Mouse (Mus musculus) embryonic fibroblast, embryonic 13.5 days (primary cell): Measurements from ENCODE around the gene Hsh2d. TPM values are rescaled to one million over a fixed set of nuclear protein-coding genes. Genes with fewer than 3 reads are reported as not detected.

ENCODE experiments used
- H3K27ac ChIP-seq: 2 replicates; pipeline ENCODE4 v1.5.1; 2012; ENCODE audit warnings: low read length, control low read depth, inconsistent platforms; ENCODE audit not compliant: insufficient read depth
- H3K4me1 ChIP-seq: 2 replicates; pipeline ENCODE4 v1.6.1; 2011; ENCODE audit warnings: low read length; ENCODE audit not compliant: control insufficient read depth, insufficient read depth
- H3K4me3 ChIP-seq: 2 replicates; pipeline ENCODE4 v1.5.1; 2011; ENCODE audit warnings: mild to moderate bottlenecking, control low read depth, low read length; ENCODE audit not compliant: insufficient read depth
- CTCF ChIP-seq: IDR thresholded peaks from 2 replicates; pipeline ENCODE4 v1.5.1; 2011; ENCODE audit warnings: mild to moderate bottlenecking, control low read depth, low read length, moderate library complexity, borderline replicate concordance; ENCODE audit not compliant: insufficient read depth
- POLR2A ChIP-seq: IDR thresholded peaks from 2 replicates; pipeline ENCODE4 v1.6.1; 2011; ENCODE audit warnings: low read depth, mild to moderate bottlenecking, control low read depth, low read length, moderate library complexity
- polyA plus RNA-seq: library from polyadenylated mRNA; stranded (reverse); fragments of >200 nt; gene quantifications from 2 replicates; pipeline ENCODE4 v1.2.4, GENCODE M21; 2011; ENCODE audit warnings: low read depth; ENCODE audit not compliant: missing spikeins, insufficient read length

Hsh2d gene
- polyA plus RNA-seq, 1 experiment = not detected

DNA sequence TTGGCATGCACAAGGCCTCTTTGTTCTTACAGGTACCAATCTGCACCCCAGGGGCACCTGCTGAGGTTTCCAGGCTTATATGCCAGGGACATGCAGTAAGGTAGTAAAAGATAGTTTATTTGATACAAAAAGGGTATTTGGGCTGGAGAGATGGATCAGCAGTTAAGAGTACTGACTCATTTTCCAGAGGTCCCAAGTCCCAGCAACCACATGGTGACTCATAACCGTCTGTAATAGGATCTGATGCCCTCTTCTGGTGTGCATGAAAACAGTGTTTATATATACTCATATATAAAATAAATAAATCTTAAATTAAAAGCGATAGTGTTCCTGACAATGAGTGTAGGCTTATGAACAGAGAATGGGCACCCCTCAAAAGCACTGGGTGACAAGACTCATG lies 31.3 kb upstream of the Hsh2d start:
- TF ChIP-seq CTCF = no peak
- TF ChIP-seq POLR2A = no peak
- Histone ChIP-seq H3K4me1 (peaks cover 11% of the 10 kb centered on the region), H3K27ac (peak overlapping the region; percentile 66), H3K4me3 (no peak overlapping the region)

DNA sequence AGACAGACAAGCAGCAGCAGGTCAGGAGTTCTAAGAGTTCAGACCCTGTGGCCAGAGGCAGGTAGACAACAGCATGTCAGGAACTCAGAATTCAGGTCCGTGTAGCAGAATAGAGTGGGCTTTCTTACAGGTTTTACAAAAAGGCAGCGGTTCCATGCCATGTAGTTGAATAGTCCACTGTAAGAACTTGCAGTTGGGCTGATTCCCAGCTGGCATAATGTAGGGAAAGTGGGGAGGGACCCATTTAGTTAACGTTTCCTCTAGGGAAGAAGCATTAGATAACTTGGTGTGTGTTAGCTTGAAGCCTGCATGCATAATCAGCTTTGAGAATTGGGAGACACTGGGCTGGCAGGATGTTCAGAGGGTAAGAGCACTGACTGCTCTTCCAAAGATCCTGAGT lies 30.7 kb upstream of the Hsh2d start:
- TF ChIP-seq CTCF = no peak
- no peak for TF ChIP-seq POLR2A
- peaks cover 11% of the 10 kb centered on the region for H3K4me1 ChIP-seq
- no peak overlapping the region for H3K4me3 ChIP-seq
- H3K27ac ChIP-seq = peak overlapping the region; percentile 63; the same call in 1 of the 2 replicates

DNA sequence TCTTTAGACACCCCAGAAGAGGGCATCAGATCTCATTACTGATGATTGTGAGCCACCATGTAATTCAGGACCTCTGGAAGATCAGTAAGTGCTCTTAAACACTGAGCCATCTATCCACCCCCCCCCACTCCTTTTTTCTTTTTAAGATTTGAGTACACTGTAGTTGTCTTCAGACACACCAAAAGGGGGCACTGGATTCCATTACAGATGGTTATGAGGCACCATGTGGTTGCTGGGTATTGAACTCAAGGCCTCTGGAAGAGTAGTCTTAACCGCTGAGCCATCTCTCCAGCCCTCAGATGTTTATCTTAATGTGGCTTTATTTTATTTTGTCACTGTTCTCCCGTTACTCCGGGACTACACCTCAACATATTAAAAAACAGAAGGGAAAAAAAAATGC lies 29.4 kb upstream of the Hsh2d start:
- no peak overlapping the region for H3K4me3 ChIP-seq
- H3K27ac ChIP-seq = no peak overlapping the region

DNA sequence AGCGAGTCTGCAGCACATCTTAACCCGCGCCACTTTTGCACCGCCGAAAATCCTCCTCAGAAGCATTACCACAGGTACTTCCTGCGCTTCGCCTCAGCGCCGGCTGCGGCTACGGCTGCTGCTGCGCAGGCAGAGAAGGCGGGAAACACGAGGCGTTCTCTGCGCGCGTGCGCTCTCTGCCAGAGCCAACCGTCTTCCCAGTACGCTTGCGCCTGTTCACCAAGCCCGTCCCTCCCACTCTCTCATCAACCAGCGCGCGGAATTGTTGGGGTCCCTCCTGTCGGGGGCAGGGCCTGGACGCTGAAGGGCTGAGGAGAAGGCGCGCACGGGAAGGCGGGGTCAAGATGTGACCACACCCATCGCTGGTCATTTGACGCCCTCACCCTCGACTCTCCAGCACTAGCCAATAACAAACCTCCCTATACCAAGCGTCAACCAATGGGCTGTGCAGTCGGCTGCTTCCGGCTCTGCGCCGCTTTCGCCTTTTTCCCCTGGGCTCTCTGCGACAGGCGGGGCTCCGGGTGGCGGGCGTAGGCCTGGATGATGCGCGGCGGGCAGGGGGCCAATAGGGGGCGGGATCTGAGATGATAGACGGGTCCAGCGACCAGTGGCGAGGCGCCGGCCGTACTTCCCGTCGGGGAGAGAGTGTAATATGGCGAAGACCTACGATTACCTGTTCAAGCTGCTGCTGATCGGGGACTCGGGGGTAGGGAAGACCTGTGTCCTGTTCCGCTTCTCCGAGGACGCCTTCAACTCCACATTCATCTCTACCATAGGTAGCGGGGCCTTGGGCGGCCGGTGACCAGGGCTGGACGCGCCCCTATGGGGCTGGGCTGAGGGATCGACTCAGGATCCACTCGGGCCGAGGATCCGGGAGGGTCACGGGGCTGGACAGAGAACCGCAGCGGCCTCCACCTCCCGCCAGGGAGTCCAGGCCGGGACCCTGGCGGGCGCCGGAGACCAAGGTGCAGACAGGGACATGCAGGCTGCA lies 28.4 kb upstream of the Hsh2d start, which contains the start of gene Rab8a:
TSS of gene Rab8a (plus strand) at position 494 of the 991 bp plus-strand sequence.
- 0 out of 2 replicates have a peak within 1 kb of the TSS, but pooled peaks have one; percentile 27 for H3K27ac ChIP-seq
- TF ChIP-seq CTCF (no peak), POLR2A (peak; percentile 88)
- peak within 1 kb of the TSS; percentile 77 for H3K4me3 ChIP-seq
- H3K4me1 ChIP-seq = peaks cover 11% of the 10 kb centered on the region

More for the DNA sequence above, 29.4 kb upstream of the Hsh2d start:
- peaks cover 11% of the 10 kb centered on the region for H3K4me1 ChIP-seq
- TF ChIP-seq POLR2A (no peak), CTCF (no peak)

DNA sequence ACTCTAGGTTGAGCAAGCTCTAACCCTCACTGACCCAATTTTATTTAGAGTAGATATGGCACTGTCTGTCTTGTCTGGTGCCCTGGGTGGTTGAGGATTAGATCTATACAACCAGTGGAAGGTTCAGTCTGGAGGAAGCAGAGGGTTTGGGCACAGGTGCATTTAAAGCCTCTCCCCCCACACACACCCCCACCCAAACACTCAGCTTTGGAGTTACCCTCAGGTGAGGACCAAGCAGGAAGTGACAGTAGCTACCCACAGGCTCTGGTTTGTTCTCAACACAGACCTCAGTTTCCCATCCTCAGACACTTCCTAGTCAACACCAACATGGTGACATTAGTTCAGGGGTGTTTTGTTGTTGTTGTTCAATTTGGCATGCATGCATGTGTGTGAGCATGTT lies 26.6 kb upstream of the Hsh2d start:
- TF ChIP-seq POLR2A = no peak
- no peak for TF ChIP-seq CTCF
- no peak overlapping the region for H3K4me3 ChIP-seq
- H3K27ac ChIP-seq = no peak overlapping the region
- H3K4me1 ChIP-seq = peaks cover 8% of the 10 kb centered on the region

DNA sequence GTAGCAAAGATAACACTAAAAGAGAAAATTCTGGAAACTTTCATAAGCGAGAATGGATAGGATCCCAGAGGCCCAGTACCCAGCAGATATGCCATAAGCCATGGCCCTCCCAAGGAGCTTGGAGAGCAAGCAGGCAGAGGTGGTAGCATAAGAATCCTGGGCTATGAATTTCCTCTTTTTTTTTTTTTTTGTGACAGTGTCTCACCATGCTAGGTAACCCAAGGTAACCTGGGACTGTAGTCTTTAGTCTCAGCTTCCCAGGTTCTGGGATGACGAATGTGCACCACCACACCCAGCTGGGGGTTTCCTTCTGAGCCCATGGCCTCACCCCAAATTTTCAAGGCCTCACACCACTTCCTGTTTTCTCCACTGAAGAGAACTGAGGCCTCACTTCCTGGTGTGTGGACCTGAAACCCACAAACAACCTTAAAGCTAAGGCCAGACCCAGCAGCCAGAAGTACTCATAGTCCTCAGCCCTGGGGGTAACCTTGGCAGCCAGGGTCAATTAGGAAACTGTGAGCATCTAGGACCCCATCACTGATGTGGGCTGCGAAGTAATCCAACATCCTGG lies 20.3 kb upstream of the Hsh2d start:
- H3K4me1 ChIP-seq = no peaks in the 10 kb centered on the region
- H3K27ac ChIP-seq = no peak overlapping the region
- no peak for TF ChIP-seq POLR2A
- no peak for TF ChIP-seq CTCF
- no peak overlapping the region for H3K4me3 ChIP-seq

DNA sequence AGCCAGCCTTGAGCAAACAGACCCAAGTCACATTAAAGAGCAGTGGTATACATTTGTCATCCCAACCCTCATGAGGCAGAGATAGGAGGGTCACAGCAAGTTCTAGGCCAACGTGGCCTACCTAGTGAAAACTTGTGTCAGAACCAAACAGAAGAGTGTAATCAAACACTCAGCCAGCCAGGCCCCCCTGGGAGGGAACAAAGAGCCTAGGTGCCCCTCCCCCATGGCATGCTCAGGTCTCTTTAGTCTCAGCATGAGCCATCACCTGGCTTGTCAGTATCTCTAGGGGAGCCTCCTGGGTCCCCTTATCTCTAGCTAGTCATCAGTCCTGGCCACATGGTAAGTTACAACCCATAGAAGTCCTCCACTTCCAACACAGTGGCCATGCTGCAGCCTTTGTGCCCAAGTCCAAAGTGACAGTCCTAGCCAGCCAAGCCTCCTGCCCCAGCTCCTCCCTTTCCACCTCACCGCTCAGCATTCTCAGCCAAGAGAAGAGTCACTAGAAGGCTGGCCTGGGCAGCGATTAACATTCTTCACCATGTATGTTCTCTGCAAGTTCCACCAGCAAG lies 19.7 kb upstream of the Hsh2d start:
- Histone ChIP-seq H3K4me1 (no peaks in the 10 kb centered on the region), H3K4me3 (no peak overlapping the region), H3K27ac (no peak overlapping the region)
- no peak for TF ChIP-seq CTCF
- TF ChIP-seq POLR2A = no peak

DNA sequence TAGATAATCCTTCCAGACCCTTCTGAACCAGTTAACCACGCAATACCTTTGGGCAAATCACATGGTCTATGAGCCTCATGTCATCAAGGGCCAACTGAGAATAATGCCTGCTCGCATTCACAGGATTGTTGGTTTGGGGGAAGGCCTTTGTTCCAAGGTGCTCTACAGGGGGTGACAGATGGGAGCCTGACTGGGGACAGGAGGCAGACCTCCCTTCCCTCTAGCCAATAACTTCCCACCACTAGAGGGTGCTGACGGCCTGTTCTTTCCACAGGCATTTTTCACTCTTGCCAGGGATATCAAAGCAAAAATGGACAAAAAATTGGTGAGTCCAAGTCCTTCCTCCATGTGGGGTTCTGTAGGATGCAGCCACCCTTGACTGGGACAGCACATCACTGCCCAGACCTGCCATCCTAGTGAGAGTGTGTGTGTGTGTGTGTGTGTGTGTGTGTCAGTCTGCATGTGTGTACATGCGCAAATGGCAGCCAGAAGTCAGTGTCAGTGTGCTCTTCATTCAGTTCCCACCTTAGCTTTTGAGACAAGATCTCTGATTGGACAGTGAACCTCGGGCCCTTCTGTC lies 12.0 kb upstream of the Hsh2d start:
- TF ChIP-seq CTCF = peak; percentile 46; the same call in 1 of the 2 replicates
- no peak for TF ChIP-seq POLR2A
- no peak overlapping the region for H3K4me3 ChIP-seq
- no peak overlapping the region for H3K27ac ChIP-seq
- H3K4me1 ChIP-seq = no peaks in the 10 kb centered on the region

DNA sequence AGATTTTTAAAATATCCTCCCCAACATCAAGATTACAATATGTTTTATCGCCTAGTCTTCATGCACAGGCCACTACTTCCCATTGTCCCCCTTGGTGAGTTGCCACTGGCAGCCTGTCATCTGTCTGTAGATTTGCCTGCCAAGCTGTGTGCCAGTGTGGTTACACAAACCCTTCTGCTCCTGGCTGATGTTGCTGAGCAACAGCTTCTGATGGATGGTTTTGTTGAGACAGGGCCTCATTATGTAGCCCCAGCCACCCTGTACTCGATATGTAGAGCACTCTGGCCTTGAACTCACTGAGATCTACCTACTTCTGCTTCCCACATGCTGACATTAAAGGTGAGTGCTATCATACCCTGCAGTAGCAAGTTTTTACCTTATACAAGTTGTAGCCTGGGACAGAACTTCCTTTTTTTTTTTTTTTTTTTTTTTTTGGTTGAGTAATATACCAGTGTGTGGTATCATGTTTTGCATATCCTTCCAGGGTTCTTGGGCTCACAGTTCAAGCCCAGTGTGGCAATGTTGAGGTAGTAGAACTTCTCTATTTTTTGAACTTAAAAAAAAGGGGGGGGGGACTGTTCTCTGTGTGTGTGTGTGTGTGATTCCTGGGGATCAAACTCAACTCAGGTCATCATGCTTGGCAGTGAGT lies 5.8 kb upstream of the Hsh2d start:
- H3K27ac ChIP-seq = no peak overlapping the region
- H3K4me1 ChIP-seq = no peaks in the 10 kb centered on the region
- H3K4me3 ChIP-seq = no peak overlapping the region
- TF ChIP-seq CTCF = no peak
- no peak for TF ChIP-seq POLR2A
